Mouse (Mus musculus) heart, embryonic 16.5 days (tissue): Measurements from ENCODE around the gene Il18rap. TPM values are rescaled to one million over a fixed set of nuclear protein-coding genes. Genes with fewer than 3 reads are reported as not detected.
"Not testable (repeated sequence)": the region's sequence is repeated elsewhere in the genome, so short reads cannot be mapped to it uniquely, and the experiment has no call there.

Experiments
- ATAC-seq: fragments of 200-750 bp; cut with Nextera tagmentation; replicated peaks from 2 replicates; pipeline ENCODE4 v1.8.0; 2017; ENCODE audit warnings: moderate number of reproducible peaks; ENCODE audit not compliant: insufficient read depth, low FRiP score; ENCODE audit errors: extremely low read depth
- H3K27ac ChIP-seq: fragments of 300-500 bp; sonication (generic); 2 replicates; pipeline ENCODE4 v1.5.1; 2014; ENCODE audit warnings: mild to moderate bottlenecking, low read length, control low read depth, moderate library complexity
- H3K27me3 ChIP-seq: fragments of 300-500 bp; sonication (generic); 2 replicates; pipeline ENCODE4 v1.6.1; 2014; ENCODE audit warnings: low read length, mixed read lengths; ENCODE audit not compliant: control insufficient read depth, insufficient read depth
- H3K36me3 ChIP-seq: fragments of 300-500 bp; sonication (generic); 2 replicates; pipeline ENCODE4 v1.6.1; 2014; ENCODE audit not compliant: control insufficient read depth, insufficient read depth
- H3K4me1 ChIP-seq: fragments of 300-500 bp; sonication (generic); 2 replicates; pipeline ENCODE4 v1.6.1; 2014; ENCODE audit warnings: low read length, mixed read lengths; ENCODE audit not compliant: control insufficient read depth, insufficient read depth
- H3K4me2 ChIP-seq: fragments of 300-500 bp; sonication (generic); 2 replicates; pipeline ENCODE4 v1.6.1; 2014; ENCODE audit warnings: low read depth, mild to moderate bottlenecking, control low read depth, low read length
- H3K4me3 ChIP-seq: fragments of 300-500 bp; sonication (generic); 2 replicates; pipeline ENCODE4 v1.5.1; 2014; ENCODE audit warnings: mild to moderate bottlenecking, control low read depth, low read length
- H3K9ac ChIP-seq: fragments of 300-500 bp; sonication (generic); 2 replicates; pipeline ENCODE4 v1.6.1; 2014; ENCODE audit warnings: low read length, control low read depth
- H3K9me3 ChIP-seq: fragments of 300-500 bp; sonication (generic); replicated peaks from 2 replicates; pipeline ENCODE4 v1.6.1; 2016; ENCODE audit warnings: low read length; ENCODE audit not compliant: control insufficient read depth
- WGBS: fragments of 180-500 bp; shearing (Covaris S2); extraction: QIAGEN DNeasy Blood & Tissue Kit; methylation state at CpG from one replicate; pipeline ENCODE4 v1.1.7; 2014; 5-methylcytosine and 5-hydroxymethylcytosine counted together
- polyA plus RNA-seq: library from polyadenylated mRNA; unstranded; fragments of >200 nt; fragmentation: Nextera tagmentation; extraction: Ambion mirVana; gene quantifications from 2 replicates; pipeline ENCODE4 v1.2.1, GENCODE M21; 2015

Gene Il18rap
- polyA plus RNA-seq, 1 experiment from 2014 or later: 0.41 TPM

GRCm38 (mm10) chr1:40580269-40580668 is 65.1 kb downstream of the Il18rap start:
- H3K4me3 ChIP-seq: no peak overlapping the region
- H3K36me3 ChIP-seq: no peaks in the 10 kb centered on the region
- WGBS: 69% methylated on average over 14 of the region's 14 CpGs
- peaks cover 7% of the 10 kb centered on the region; the same call in 1 of the 2 replicates for H3K27me3 ChIP-seq
- no peak overlapping the region for H3K27ac ChIP-seq
- H3K9me3 ChIP-seq: no peaks in the 10 kb centered on the region
- ATAC-seq: no peak
- no peaks in the 10 kb centered on the region for H3K4me1 ChIP-seq
- no peak overlapping the region for H3K9ac ChIP-seq
- peak overlapping the region; percentile 47; the same call in 1 of the 2 replicates for H3K4me2 ChIP-seq

- Histone ChIP-seq H3K9ac (no peak overlapping the region), H3K36me3 (no peaks in the 10 kb centered on the region), H3K4me3 (no peak overlapping the region), H3K9me3 (no peaks in the 10 kb centered on the region), H3K4me1 (no peaks in the 10 kb centered on the region), H3K27ac (no peak overlapping the region), H3K27me3 (no peaks in the 10 kb centered on the region), H3K4me2 (no peak overlapping the region)
- 77% methylated on average over 5 of the region's 5 CpGs for WGBS
- ATAC-seq: no peak
Measured at GRCm38 (mm10) chr1:40586776-40587175, 71.6 kb downstream of the Il18rap start.

DNA sequence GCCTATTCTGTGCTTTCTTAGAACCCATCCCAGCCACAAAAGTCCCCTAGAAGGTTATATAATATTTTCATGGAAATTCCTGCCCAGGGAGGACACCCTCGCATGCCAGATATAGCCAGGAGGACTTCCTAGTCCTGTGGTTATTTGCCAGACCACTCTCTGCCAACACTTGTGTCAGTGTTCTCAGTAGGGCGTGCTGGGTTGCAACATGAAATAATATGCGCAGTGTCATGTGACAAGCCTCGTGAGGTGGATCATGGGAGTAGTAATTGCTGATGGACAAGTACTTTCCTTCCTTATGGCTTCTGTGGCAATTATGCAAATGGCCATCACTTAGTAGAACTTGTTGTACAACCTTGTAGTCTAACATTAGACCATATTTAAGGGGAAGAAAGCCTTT is 75.8 kb downstream of the Il18rap start:
- H3K27ac ChIP-seq: no peak overlapping the region
- no peak overlapping the region for H3K4me2 ChIP-seq
- no peaks in the 10 kb centered on the region for H3K27me3 ChIP-seq
- no peak overlapping the region for H3K9ac ChIP-seq
- no peaks in the 10 kb centered on the region for H3K36me3 ChIP-seq
- no peaks in the 10 kb centered on the region for H3K4me1 ChIP-seq
- no peak overlapping the region for H3K4me3 ChIP-seq
- no peak for ATAC-seq
- 77% methylated on average over 4 of the region's 4 CpGs for WGBS
- no peaks in the 10 kb centered on the region for H3K9me3 ChIP-seq

- Histone ChIP-seq H3K27me3 (no peaks in the 10 kb centered on the region), H3K36me3 (no peaks in the 10 kb centered on the region), H3K9me3 (no peaks in the 10 kb centered on the region), H3K4me2 (no peak overlapping the region), H3K9ac (no peak overlapping the region), H3K4me1 (no peaks in the 10 kb centered on the region), H3K27ac (no peak overlapping the region), H3K4me3 (no peak overlapping the region)
- WGBS: 53% methylated on average over 5 of the region's 5 CpGs
- no peak for ATAC-seq
Measured at GRCm38 (mm10) chr1:40597822-40598221, 82.7 kb downstream of the Il18rap start.

DNA sequence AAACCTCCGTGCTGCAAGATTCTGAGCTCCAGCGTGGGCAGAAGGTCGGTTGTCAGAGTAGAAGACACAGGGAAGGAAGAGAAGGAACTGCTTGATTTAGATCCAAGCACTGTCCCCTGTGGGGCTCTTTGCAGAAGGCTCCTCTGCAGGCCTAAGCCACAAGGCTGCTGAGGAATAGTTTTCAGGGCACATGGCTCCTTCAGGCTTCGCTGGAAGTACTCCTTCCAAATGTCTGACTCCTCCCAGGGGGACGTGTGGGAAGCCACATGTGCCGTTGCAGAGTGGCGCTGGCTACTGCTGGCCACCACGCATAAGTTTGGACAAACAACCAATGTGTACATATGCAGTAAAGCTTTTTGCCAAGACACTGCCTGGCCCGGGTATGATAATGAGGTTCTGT is 84.5 kb downstream of the Il18rap start:
- WGBS: 78% methylated on average over 9 of the region's 9 CpGs
- not testable (repeated sequence) for H3K9me3 ChIP-seq, ATAC-seq, H3K36me3 ChIP-seq, H3K4me2 ChIP-seq, H3K27ac ChIP-seq, H3K27me3 ChIP-seq, H3K4me1 ChIP-seq, H3K9ac ChIP-seq, H3K4me3 ChIP-seq

- Histone ChIP-seq H3K4me3 (no peak overlapping the region), H3K27me3 (no peaks in the 10 kb centered on the region), H3K4me1 (no peaks in the 10 kb centered on the region), H3K4me2 (peak overlapping the region; percentile 22; the same call in 1 of the 2 replicates), H3K27ac (no peak overlapping the region), H3K9me3 (no peaks in the 10 kb centered on the region), H3K9ac (no peak overlapping the region), H3K36me3 (no peaks in the 10 kb centered on the region)
- ATAC-seq: no peak; the same call in 1 of the 2 replicates
- 63% methylated on average over 25 of the region's 25 CpGs for WGBS
Measured at GRCm38 (mm10) chr1:40600394-40601327, 85.5 kb downstream of the Il18rap start.

Other genes starting within 250 kb of the Il18rap start
- 5.2 and 5.4 TPM in 2 replicates for gene Il1rl2, start 190.8 kb upstream of the Il18rap start, polyA plus RNA-seq
- gene Il1rl1, start 85.8 kb upstream of the Il18rap start, polyA plus RNA-seq: 0.45 and 0.49 TPM in 2 replicates
- gene Il18r1, start 49.8 kb upstream of the Il18rap start, polyA plus RNA-seq: 0.54 and 1.2 TPM in 2 replicates
- gene Slc9a4, start 64.7 kb downstream of the Il18rap start, polyA plus RNA-seq: 0.09 TPM in 1 of 2 replicates, not detected in the other
- 0.42 and 0.96 TPM in 2 replicates for gene Slc9a2, start 165.2 kb downstream of the Il18rap start, polyA plus RNA-seq